Mouse (Mus musculus) cerebellum, postnatal 10 days (tissue): ENCODE data around the gene Pnpla2.
"Not testable (repeated sequence)": the region's sequence is repeated elsewhere in the genome, so short reads cannot be mapped to it uniquely, and the experiment has no call there.

Experiments
- DNase-seq, 2 experiments: peaks; one replicate each; pipeline ENCODE4 v3.0.0; 2021; ENCODE audit warnings: mixed read lengths in 2 of 2

Gene Pnpla2

GRCm38 (mm10) chr7:141454967-141455551 lies at the start of gene Pnpla2:
TSS of gene Pnpla2 (plus strand) at chr7:141455198.
- peak; percentile 96 to 97 for DNase-seq

DNA sequence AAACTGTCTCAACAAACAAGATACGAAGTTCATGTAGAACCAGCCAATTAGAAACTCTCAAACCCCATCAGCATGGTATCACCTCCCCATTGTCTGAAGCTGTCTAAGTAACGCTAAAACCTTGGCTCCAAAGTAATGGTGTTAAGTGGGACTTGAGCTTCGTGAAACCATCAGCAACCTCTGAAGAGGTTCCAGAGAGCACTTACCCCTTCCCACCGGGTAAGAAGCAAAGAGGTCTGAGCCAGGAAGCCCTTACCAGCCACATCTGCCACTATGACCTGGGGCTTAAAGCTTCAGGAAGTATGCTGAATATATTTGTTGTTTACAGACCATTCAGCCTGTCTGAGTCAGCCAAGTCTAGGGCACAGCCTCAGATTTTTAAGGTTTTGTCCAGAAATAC lies 49.5 kb upstream of the Pnpla2 start:
- no peak for DNase-seq

- DNase-seq = not testable (repeated sequence)
Measured at GRCm38 (mm10) chr7:141407670-141408069, 47.3 kb upstream of the Pnpla2 start.

- peak; percentile 96 to 98 for DNase-seq
Measured at GRCm38 (mm10) chr7:141408833-141409232, 46.2 kb upstream of the Pnpla2 start.

DNA sequence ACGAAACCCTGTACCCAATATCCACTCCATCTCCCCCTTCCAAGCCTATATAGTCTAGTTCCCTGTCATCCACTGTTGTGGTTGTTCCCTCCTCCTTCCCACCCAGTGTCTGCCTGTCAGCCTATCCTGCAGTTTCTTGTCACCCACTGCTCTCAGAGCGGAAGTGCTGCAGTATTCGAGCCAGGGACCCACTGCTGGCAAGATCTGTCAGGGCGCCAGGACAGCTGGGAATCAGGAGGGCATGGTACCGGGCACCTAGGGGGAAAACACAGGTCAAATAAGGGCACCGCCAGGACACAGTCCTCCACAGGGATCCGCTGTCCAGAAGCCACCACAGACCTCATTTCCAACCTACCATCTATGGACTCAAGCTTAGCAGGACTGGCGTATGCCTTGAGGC lies 44.4 kb upstream of the Pnpla2 start:
- peak; percentile 34 for DNase-seq

DNA sequence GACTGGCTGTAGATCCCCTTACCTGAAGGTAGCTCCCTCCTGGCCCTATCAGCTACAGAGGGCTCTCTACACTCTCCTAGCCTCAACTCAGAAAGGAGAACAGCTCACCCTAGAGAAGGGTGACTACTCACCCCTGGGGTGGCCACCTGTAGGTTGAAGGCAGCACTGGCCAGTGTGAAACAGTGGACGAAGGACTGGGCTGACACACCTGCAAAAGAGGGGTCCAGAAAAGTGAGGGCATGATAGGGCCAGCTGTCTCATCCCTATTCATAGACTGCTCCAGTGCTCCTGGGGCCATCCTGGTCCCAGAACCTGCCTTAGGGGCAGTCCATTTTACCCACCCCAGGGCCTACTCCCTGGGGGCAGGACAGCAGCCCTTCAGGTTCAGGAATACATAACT lies 43.3 kb upstream of the Pnpla2 start:
- no peak for DNase-seq

GRCm38 (mm10) chr7:141413331-141413730 lies 41.7 kb upstream of the Pnpla2 start:
- DNase-seq = no peak

DNA sequence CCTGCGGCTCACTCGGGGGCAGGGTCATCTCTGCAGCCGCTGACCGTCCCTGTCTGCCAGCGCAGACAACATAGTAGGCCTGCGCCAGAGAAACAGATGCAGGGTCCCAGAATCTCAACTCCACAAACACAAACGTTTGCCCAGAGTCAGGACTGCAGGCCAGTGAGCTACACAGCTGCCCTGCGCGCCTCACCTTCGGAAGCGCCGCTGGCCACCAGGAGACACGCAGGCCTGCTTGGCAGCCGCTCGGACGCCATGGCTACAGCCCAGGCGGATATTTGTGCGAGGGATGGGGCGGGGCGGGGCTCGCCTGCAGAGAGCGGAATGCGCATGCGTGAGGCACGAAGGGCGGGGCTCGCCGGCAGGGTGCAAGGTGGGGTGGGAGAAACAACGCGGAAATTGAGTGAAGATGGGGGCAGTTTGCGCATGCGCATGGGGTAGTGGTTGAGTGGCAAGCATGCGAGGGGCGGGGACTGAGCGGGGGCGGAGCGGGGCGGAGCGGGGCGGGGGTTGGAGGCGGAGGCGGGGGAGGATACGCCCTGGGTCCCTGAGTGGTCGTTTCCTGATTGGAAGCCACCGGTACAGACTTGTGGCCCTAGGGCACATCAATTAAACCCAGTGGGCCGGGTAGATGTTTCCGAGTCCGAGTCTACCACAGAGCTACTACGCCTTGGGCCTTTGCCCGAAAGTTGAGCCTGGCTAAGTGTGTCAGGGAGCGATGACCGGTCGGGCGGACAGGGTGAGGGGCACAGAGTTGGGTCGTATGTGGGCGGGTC lies 41.0 kb upstream of the Pnpla2 start, which contains the start of gene Gatd1:
TSS of gene Gatd1 (minus strand) at position 328 of the 776 bp plus-strand sequence.
- DNase-seq = peak; percentile 100

- peak in 1 of 2 experiments; percentile 31 for DNase-seq
Measured at GRCm38 (mm10) chr7:141416144-141416841, 38.7 kb upstream of the Pnpla2 start.

GRCm38 (mm10) chr7:141417731-141418681 lies 37.0 kb upstream of the Pnpla2 start:
- peak; percentile 46 to 49 for DNase-seq

DNA sequence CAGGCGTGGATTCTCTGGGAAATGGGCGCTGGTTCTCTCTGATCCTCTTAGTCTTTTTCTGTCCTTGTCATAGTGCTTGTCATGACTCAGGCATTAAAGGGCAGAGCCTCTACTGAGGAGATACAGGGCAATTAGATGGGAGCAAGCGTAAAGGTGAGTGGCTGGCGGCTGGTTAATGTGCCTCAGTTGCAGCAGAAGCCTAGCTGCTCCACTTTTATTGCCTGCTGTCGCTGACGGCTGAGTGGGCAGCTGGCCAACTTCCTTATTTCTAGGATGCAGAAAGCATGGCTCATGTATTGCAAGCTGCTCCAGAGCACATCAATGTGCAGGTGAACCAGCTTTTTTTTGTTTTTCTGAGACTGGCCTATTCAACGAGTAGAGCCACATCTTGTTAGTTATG lies 36.0 kb upstream of the Pnpla2 start:
- peak; percentile 69 to 74 for DNase-seq

DNA sequence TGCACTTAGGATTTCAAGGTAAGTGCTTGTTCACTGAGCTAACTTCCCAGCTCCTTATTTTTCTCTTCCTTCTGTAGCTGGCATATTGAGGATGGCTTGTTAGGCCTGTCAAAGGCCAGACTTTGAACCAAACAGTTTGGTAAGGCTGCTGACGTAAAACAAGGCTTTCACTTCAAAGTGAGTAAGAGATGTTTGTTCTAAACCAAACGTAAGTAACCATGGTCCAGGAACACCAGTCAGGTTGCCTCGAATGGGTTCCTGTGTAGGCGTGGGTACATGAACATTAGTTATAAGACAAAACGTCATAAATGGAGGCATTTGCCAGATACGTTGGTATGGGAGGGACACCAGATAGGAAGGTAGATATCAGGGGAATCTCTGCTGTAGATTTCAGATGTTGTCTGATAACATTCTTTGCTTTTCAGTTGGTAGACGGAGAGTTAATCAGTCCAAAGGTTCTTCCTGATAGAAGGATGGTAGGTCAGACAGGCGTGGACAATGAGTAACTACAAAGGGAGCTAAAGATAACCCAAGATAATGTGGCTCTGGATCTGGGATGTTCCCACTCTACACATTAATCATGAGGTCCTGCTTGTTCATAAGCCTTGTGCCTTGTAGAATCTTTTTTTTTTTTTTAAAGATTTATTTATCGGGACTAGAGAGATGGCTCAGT lies 34.8 kb upstream of the Pnpla2 start:
- no peak for DNase-seq

DNA sequence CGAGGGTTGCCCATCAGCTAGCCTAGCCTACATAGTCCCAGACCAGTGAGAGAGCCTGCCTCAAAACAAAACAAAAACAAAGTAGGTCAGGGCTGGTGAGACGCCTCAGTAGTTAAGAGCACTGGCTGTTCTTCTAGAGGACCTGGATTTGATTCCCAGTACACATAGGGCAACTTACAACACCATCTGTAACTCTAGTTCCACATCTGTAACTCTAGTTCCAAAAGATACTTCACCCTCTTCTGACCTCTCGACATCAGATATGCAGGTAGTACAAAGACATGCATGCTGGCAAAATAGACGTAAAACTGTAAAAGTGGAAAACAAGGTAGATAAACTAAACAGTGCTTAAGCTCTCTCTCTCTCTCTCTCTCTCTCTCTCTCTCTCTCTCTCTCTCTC lies 31.2 kb upstream of the Pnpla2 start:
- no peak for DNase-seq

DNA sequence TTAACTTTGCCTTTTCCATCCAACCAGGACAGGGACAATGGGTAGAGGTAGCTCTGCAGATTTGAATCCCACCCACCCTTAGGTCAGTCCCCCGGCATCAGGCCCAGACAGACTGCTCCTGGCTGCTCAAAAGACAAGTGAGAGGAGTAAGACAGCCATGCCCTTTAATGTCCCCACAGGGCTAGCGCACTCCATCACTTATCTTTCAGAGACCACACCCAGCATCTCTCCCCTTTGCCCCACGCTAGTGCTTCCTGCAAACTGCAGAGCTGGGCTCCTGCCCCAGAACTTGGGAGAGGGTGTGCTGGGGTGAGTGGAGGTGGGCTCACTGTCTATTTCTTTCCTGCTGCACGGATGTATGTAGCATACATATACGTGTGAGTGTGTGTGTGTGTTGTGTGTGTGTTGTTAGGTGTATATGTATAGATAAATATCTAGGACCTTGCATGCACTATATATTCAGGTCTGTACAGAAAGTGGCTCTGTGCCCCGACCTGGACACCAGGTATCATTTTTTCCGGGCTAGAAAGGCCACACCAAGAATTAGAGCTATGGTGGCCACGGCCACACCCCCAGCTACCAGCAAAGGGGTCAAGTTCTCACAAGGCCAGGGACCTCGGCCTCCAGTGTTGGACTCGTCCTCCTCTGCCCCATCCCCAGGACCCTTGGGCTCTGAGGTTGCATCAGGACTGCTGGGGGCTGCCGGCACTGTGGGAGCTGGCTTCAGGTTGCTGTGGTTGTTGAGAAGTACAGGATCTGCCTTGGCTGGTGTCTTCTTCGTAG lies 27.9 kb upstream of the Pnpla2 start:
- no peak for DNase-seq

DNA sequence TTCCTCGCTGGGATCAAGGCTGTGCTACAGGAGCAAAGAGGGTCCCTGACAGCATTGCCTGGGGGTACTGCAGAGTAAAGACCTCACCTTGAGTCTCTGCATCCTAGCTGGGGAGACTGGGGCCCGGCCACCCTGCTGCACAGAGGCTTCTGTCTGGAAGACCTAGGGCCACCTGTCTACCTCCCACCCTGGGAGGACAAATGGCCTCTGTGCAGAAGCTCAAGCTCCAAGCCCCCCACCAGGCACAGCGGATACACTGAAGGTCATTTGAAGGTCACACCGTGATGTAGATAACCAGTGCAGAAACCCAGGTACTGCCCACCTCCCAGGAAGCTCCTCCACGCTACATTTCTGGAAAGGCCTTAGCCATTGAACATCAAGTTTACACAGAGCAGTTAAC lies 26.3 kb upstream of the Pnpla2 start:
- peak; percentile 31 to 49 for DNase-seq

- peak; percentile 79 to 89 for DNase-seq
Measured at GRCm38 (mm10) chr7:141429310-141429709, 25.7 kb upstream of the Pnpla2 start, which contains the start of gene Cend1. TSS of gene Cend1 (minus strand) at chr7:141429491.

GRCm38 (mm10) chr7:141429840-141430584 lies 25.0 kb upstream of the Pnpla2 start:
- peak; percentile 29 to 37 for DNase-seq

- peak in 1 of 2 experiments; percentile 21 for DNase-seq
Measured at GRCm38 (mm10) chr7:141430585-141431240, 24.3 kb upstream of the Pnpla2 start.

GRCm38 (mm10) chr7:141431434-141432185 lies 23.4 kb upstream of the Pnpla2 start:
- DNase-seq = peak in 1 of 2 experiments; percentile 37
